Mouse (Mus musculus): ENCODE results near the gene Kif5c. TPM values are rescaled to one million over a fixed set of nuclear protein-coding genes. Genes with fewer than 3 reads are reported as not detected.

Gene Kif5c
- polyA plus RNA-seq, 1 experiment from 2014 or later: 224 TPM

DNA sequence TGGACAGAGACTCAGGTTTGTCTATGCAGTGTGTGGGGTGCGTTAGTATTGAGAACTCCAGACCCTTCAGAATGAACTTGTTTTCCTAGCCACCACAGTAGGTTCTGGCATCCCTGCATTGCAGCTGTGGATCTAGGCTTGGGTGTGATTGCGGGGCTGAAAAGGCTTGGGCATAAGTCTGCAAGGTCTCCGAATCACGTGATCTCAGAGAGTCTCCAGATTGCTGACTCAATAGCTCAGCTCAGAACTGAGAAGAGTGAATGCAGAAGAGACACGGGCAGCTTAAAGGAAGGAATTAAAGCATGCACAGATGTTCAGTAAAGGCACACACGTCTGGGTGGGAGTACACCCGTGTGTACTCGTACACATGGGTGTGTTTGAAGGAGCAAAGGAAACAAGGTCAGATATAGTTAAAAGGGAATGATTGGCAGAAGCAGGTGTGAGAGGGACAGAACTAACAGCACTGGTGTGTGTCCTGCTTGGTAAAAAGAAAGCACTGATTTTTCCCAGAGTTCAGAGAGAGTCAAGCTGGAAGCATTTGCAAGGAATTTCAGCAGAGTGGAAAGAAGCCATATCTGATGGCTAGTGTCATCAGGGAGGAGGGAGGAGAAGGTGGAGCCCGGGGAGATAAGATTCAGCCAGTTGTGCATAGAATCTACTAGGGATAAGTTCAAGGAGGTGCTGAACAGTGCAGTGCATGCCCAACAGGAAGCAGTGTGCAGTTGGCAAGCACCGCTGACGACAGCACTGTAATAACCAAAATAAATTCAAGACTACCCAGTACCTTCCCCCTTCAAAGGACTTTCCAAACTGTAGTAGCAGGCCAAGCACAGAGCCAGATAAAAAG, 130.9 kb downstream of the Kif5c start:
- no peak overlapping the region for H3K4me3 ChIP-seq (replicated peaks; ENCODE audit: low read length)
- no peak overlapping the region for H3K27ac ChIP-seq
- peaks cover 97% of the 10 kb centered on the region for H3K36me3 ChIP-seq (replicated peaks; ENCODE audit: control insufficient read depth, insufficient read depth)
- H3K27me3 ChIP-seq (ENCODE audit: control insufficient read depth, insufficient read depth, low read length): no peaks in the 10 kb centered on the region
- H3K4me2 ChIP-seq (replicated peaks): no peak overlapping the region
- ATAC-seq (ENCODE audit: low FRiP score) (no peak), DNase-seq (ENCODE audit: low spot score) (no peak)
- peaks cover 2% of the 10 kb centered on the region; the same call in 1 of the 2 replicates for H3K4me1 ChIP-seq (replicated peaks; ENCODE audit: control insufficient read depth, insufficient read depth, low read length)
- H3K9ac ChIP-seq: no peak overlapping the region
- WGBS: 87% methylated on average over 11 of the region's 11 CpGs
- H3K9me3 ChIP-seq (ENCODE audit: control insufficient read depth, low read length): no peaks in the 10 kb centered on the region

DNA sequence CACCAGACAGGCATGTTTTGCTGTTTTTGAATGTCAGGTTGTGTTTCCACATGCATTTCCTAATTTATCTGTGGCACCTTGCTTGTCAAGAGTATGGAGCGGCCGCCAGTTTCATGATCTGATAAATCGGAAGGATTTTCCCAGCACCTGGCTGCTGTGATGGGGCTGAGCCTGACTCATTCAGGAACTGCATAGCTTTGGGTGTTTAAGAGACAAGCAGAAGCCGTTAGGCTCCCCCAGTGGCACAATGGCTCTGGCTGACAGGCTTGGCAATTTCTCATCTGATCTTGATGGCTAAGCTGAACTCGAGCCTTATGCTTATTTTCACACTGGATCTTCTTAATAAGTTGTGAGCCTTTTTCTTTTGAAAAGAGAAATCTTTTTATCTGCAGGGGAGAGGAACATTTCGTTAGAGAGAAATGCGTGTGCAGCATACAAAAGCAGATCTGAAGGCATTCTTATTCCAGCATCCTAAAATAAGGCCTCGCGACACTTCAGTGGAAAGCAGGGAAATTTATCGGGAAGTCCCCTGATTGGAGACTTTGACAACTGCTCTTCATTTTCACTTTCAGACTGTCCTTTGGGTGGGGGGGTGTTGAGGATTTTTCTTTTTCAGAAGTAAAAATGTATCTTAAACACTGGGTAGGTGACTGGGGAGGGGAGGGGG, 132.6 kb downstream of the Kif5c start:
- Histone ChIP-seq H3K27ac (0 out of 2 replicates have a peak overlapping the region, but pooled peaks have one; percentile 10), H3K36me3 (replicated peaks; ENCODE audit: control insufficient read depth, insufficient read depth) (peaks cover 92% of the 10 kb centered on the region), H3K27me3 (ENCODE audit: control insufficient read depth, insufficient read depth, low read length) (no peaks in the 10 kb centered on the region), H3K9ac (no peak overlapping the region), H3K9me3 (ENCODE audit: control insufficient read depth, low read length) (no peaks in the 10 kb centered on the region), H3K4me2 (replicated peaks) (no peak overlapping the region), H3K4me1 (replicated peaks; ENCODE audit: control insufficient read depth, insufficient read depth, low read length) (peaks cover 4% of the 10 kb centered on the region; the same call in 1 of the 2 replicates), H3K4me3 (replicated peaks; ENCODE audit: low read length) (no peak overlapping the region)
- ATAC-seq (ENCODE audit: low FRiP score) (no peak), DNase-seq (ENCODE audit: low spot score) (no peak)
- 79% methylated on average over 10 of the region's 10 CpGs for WGBS

DNA sequence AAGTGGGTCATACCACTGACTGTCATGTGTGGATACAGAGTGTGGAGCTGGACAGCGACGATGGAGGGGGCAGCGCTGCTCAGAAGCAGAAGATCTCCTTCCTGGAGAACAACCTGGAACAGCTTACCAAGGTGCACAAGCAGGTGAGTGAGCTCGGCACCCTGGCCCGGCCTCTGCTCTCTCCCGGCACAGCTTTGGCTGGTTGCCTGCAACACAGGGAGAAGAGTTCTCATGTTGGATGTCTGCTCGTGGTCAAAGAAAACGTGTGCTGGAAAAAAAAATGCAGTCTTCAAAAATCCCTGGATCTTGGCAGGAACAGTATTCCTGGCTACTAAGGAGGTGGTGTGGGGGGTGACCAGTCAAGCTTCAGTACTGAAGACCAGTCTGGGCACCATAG, 133.1 kb downstream of the Kif5c start:
- H3K27me3 ChIP-seq (ENCODE audit: control insufficient read depth, insufficient read depth, low read length): no peaks in the 10 kb centered on the region
- no peak overlapping the region for H3K27ac ChIP-seq

DNA sequence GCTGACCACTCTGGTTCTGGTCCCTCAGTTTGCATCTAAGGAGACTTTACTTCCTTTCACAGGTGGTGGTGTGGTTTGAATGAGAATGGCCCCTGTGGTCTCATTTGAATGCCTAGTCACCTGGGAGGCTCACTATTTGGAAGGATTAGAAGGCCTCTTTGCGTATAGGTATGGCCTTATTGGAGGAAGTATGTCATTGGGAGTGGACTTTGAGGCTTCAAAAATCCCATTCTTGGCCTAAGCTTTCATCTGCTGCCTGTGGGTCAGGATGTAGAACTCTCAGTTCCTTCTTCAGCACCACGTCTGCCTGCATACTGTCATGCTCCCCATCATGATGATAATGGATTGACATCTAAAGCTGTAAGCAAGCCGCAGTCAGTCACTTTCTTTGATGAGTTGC, 134.0 kb downstream of the Kif5c start:
- Histone ChIP-seq H3K4me3 (replicated peaks; ENCODE audit: low read length) (no peak overlapping the region), H3K27me3 (ENCODE audit: control insufficient read depth, insufficient read depth, low read length) (no peaks in the 10 kb centered on the region), H3K9me3 (ENCODE audit: control insufficient read depth, low read length) (no peaks in the 10 kb centered on the region), H3K36me3 (replicated peaks; ENCODE audit: control insufficient read depth, insufficient read depth) (peaks cover 92% of the 10 kb centered on the region), H3K9ac (no peak overlapping the region), H3K27ac (no peak overlapping the region), H3K4me2 (replicated peaks) (no peak overlapping the region), H3K4me1 (replicated peaks; ENCODE audit: control insufficient read depth, insufficient read depth, low read length) (peaks cover 4% of the 10 kb centered on the region; the same call in 1 of the 2 replicates)
- DNase-seq (ENCODE audit: low spot score) (no peak), ATAC-seq (ENCODE audit: low FRiP score) (no peak)
- 93% methylated on average over 3 of the region's 3 CpGs for WGBS

More for the DNA sequence above, 133.1 kb downstream of the Kif5c start:
- H3K9ac ChIP-seq: no peak overlapping the region
- H3K4me1 ChIP-seq (replicated peaks; ENCODE audit: control insufficient read depth, insufficient read depth, low read length): peaks cover 4% of the 10 kb centered on the region; the same call in 1 of the 2 replicates
- no peak for ATAC-seq (ENCODE audit: low FRiP score)
- no peaks in the 10 kb centered on the region for H3K9me3 ChIP-seq (ENCODE audit: control insufficient read depth, low read length)
- 90% methylated on average over 8 of the region's 8 CpGs for WGBS
- H3K4me3 ChIP-seq (replicated peaks; ENCODE audit: low read length): no peak overlapping the region
- no peak for DNase-seq (ENCODE audit: low spot score)
- peaks cover 92% of the 10 kb centered on the region for H3K36me3 ChIP-seq (replicated peaks; ENCODE audit: control insufficient read depth, insufficient read depth)
- H3K4me2 ChIP-seq (replicated peaks): no peak overlapping the region

DNA sequence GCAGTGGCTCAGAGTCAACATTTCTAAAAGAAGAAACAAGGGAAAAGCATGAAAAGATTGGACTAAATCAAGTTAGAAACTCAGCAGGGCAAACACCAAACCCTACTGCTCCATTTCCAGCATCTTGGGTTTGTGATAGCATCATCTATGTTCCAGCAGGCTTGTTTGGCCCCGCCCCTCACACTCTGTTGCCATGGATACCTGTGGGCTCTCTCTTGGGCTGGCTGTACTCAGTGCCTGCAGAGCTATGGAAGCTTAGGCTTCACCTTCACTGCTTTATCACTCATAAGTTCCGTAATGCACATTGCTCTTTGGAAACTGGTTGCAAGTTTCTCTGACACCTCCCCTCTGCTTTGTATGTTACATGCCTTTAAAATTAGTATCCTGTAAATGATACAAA, 136.0 kb downstream of the Kif5c start:
- no peak overlapping the region for H3K9ac ChIP-seq
- H3K4me1 ChIP-seq (replicated peaks; ENCODE audit: control insufficient read depth, insufficient read depth, low read length): peaks cover 4% of the 10 kb centered on the region; the same call in 1 of the 2 replicates
- 68% methylated on average over 2 of the region's 2 CpGs for WGBS
- H3K36me3 ChIP-seq (replicated peaks; ENCODE audit: control insufficient read depth, insufficient read depth): peaks cover 92% of the 10 kb centered on the region
- no peak for DNase-seq (ENCODE audit: low spot score)
- no peak overlapping the region for H3K4me2 ChIP-seq (replicated peaks)
- H3K27me3 ChIP-seq (ENCODE audit: control insufficient read depth, insufficient read depth, low read length): no peaks in the 10 kb centered on the region
- H3K4me3 ChIP-seq (replicated peaks; ENCODE audit: low read length): no peak overlapping the region
- no peak overlapping the region for H3K27ac ChIP-seq
- no peaks in the 10 kb centered on the region for H3K9me3 ChIP-seq (ENCODE audit: control insufficient read depth, low read length)
- ATAC-seq (ENCODE audit: low FRiP score): 0 out of 2 replicates have a peak, but pooled peaks have one; percentile 56

DNA sequence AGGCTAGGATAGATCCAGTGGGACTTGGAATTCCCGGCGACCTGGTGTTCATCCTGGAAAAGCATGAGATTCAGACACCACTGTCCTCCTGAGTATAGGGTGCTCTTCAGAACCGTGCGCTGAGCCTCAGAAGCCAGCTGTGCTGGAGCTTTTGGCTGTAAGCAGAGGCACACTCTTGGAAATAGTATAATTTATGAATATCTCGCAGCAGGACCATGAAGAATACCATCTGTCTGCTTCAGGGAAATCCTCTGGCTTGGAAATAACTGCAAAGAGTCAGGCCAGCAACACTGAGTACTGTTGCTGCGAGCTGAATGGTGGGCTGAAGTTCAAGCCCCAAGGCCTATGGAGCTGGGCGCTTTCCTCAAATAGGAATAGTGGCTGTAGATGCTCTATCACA, 138.5 kb downstream of the Kif5c start:
- H3K4me3 ChIP-seq (replicated peaks; ENCODE audit: low read length): no peak overlapping the region
- ATAC-seq (ENCODE audit: low FRiP score): no peak
- 93% methylated on average over 7 of the region's 7 CpGs for WGBS

DNA sequence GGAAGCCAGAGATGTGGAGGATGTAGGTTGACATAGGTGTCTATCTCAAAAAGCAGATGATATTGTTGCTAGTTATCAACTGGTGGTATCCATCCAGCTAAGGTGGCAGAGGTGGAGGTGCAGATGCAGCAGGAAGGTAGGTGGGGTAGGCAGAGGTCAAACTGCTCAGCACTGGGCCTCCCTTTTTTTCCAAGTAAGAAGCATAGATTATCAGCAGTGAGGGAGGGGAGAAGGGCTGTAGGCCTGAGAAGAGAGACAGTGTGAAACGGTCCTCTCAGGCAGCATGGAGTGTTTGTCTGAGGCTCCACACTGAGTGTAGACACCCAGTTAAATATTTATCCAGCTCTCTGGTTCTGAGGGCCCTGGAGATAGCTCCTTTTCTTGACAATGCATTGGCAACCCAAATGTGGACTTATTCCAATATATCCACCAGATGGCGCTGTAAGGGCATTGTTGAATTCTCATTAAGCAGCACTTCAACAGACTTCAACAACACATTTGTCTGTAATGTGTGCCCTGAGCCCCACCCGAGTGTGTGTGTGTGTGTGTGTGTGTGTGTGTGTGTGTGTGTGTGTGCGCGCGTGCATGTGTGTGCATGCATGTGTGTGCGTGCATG, 145.3 kb downstream of the Kif5c start:
- Histone ChIP-seq H3K9ac (no peak overlapping the region), H3K36me3 (replicated peaks; ENCODE audit: control insufficient read depth, insufficient read depth) (peaks cover 81% of the 10 kb centered on the region)
- peak; percentile 76 for ATAC-seq (ENCODE audit: low FRiP score)

More for the DNA sequence above, 138.5 kb downstream of the Kif5c start:
- H3K36me3 ChIP-seq (replicated peaks; ENCODE audit: control insufficient read depth, insufficient read depth): peaks cover 93% of the 10 kb centered on the region
- no peaks in the 10 kb centered on the region for H3K27me3 ChIP-seq (ENCODE audit: control insufficient read depth, insufficient read depth, low read length)
- H3K9ac ChIP-seq: no peak overlapping the region
- H3K4me2 ChIP-seq (replicated peaks): no peak overlapping the region
- no peak for DNase-seq (ENCODE audit: low spot score)
- no peak overlapping the region for H3K27ac ChIP-seq
- no peaks in the 10 kb centered on the region for H3K9me3 ChIP-seq (ENCODE audit: control insufficient read depth, low read length)
- H3K4me1 ChIP-seq (replicated peaks; ENCODE audit: control insufficient read depth, insufficient read depth, low read length): peaks cover 4% of the 10 kb centered on the region; the same call in 1 of the 2 replicates

DNA sequence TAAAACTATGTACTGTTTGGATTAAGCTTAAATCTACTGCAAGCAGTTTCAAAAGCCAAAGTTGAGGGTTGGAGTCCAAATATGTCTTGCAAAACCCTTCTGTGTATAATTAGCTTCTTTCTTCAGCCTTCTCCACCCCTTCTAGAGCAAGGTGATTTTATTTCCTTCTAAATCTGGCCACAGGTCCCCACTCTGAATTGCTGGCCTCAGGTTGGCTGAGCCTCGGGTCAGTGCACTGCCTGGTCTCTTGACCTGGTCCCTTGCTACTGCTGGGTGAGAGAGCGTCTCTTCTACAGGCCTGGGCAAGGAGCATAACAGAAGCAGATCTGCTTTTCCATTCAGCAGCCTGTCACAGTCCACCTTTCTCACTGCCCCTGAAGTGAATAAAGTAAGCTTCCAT, 149.8 kb downstream of the Kif5c start:
- ATAC-seq (ENCODE audit: low FRiP score): no peak
- H3K4me1 ChIP-seq (replicated peaks; ENCODE audit: control insufficient read depth, insufficient read depth, low read length): no peaks in the 10 kb centered on the region
- no peaks in the 10 kb centered on the region for H3K27me3 ChIP-seq (ENCODE audit: control insufficient read depth, insufficient read depth, low read length)
- WGBS: 72% methylated on average over 2 of the region's 2 CpGs
- no peak for DNase-seq (ENCODE audit: low spot score)
- H3K4me2 ChIP-seq (replicated peaks): no peak overlapping the region
- no peak overlapping the region for H3K9ac ChIP-seq
- H3K36me3 ChIP-seq (replicated peaks; ENCODE audit: control insufficient read depth, insufficient read depth): peaks cover 75% of the 10 kb centered on the region
- no peak overlapping the region for H3K4me3 ChIP-seq (replicated peaks; ENCODE audit: low read length)
- H3K27ac ChIP-seq: no peak overlapping the region
- H3K9me3 ChIP-seq (ENCODE audit: control insufficient read depth, low read length): no peaks in the 10 kb centered on the region

More for the DNA sequence above, 145.3 kb downstream of the Kif5c start:
- no peaks in the 10 kb centered on the region for H3K4me1 ChIP-seq (replicated peaks; ENCODE audit: control insufficient read depth, insufficient read depth, low read length)
- H3K9me3 ChIP-seq (ENCODE audit: control insufficient read depth, low read length): no peaks in the 10 kb centered on the region
- DNase-seq (ENCODE audit: low spot score): peak; percentile 95
- H3K27ac ChIP-seq: no peak overlapping the region
- no peaks in the 10 kb centered on the region for H3K27me3 ChIP-seq (ENCODE audit: control insufficient read depth, insufficient read depth, low read length)
- no peak overlapping the region for H3K4me3 ChIP-seq (replicated peaks; ENCODE audit: low read length)
- H3K4me2 ChIP-seq (replicated peaks): no peak overlapping the region
- WGBS: 58% methylated on average over 7 of the region's 7 CpGs

DNA sequence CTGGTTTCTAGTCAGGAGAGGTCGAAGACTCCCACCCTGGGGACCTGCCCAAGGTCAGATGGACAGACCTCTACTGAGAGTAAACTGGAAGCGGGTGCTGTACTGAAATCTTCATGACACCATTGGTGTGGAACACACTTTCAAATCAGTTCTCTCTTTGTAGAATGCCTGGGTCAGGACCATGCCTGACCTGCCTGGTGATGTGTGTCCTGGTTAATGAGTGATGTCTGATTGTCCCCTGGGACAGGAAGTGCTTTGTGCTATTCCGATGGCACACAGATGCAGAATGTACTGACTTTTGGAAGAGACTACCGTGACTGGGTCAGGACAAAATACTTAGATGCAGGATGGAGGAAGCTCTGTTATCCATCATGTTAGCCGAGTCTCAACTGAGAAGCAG, 151.3 kb downstream of the Kif5c start:
- no peak for DNase-seq (ENCODE audit: low spot score)
- Histone ChIP-seq H3K36me3 (replicated peaks; ENCODE audit: control insufficient read depth, insufficient read depth) (peaks cover 80% of the 10 kb centered on the region), H3K9ac (no peak overlapping the region), H3K27me3 (ENCODE audit: control insufficient read depth, insufficient read depth, low read length) (no peaks in the 10 kb centered on the region), H3K9me3 (ENCODE audit: control insufficient read depth, low read length) (no peaks in the 10 kb centered on the region), H3K4me3 (replicated peaks; ENCODE audit: low read length) (no peak overlapping the region), H3K27ac (no peak overlapping the region), H3K4me1 (replicated peaks; ENCODE audit: control insufficient read depth, insufficient read depth, low read length) (no peaks in the 10 kb centered on the region), H3K4me2 (replicated peaks) (no peak overlapping the region)
- 59% methylated on average over 5 of the region's 5 CpGs for WGBS
- ATAC-seq (ENCODE audit: low FRiP score): no peak
